ENCODE assay signal across 8 mouse cellular contexts in genomic region chr16:18052731-18053202, GRCm38 (mm10). TPM values are rescaled to one million over a fixed set of nuclear protein-coding genes. Genes with fewer than 3 reads are reported as not detected.
DNase-seq lines count a peak whose midpoint lies in the region; ATAC-seq and TF ChIP-seq lines count a peak whose summit lies in the region.

Gene Dgcr6 (plus strand): TSS chr16:18052860.

- TF ChIP-seq CTCF in cortical plate, adult 2 months (IDR thresholded peaks at IDR 0.05; ENCODE audit: extremely low read depth, insufficient read depth, low read length) = peak; percentile 71
- TF ChIP-seq CTCF in left cerebral cortex, adult 2 months (IDR thresholded peaks at IDR 0.05) = peak; percentile 95

- peak within 1 kb of the TSS; percentile 8; the same call in 1 of the 2 replicates for H3K4me3 ChIP-seq in cortical plate, adult 2 months (ENCODE audit: insufficient read depth, low read length)
- peak within 1 kb of the TSS; percentile 30; the same call in 1 of the 2 replicates for H3K4me3 ChIP-seq in left cerebral cortex, adult 2 months

- peak; percentile 62; the same call in 1 of the 2 replicates for ATAC-seq in megakaryocyte, adult 5-6 weeks (ENCODE audit: poor library complexity, severe bottlenecking)

- intact Hi-C loops in gastrocnemius, postnatal 14 days (cut with DNase I; ENCODE audit: low total_unique reads) = loop anchor here (10.0 kb wide), 1 partner anchor 162 kb away; the partner anchor contains the start of gene Ccdc188
- intact Hi-C loops in left cerebral cortex, adult 2 months (cut with DNase I) = loop anchor here (2.0 kb wide), 1 partner anchor 158 kb away; no protein-coding TSS in a partner anchor

- peak; percentile 29; the same call in 1 of the 2 replicates for TF ChIP-seq POLR2A in cortical plate, adult 2 months (IDR thresholded peaks at IDR 0.05; ENCODE audit: extremely low read depth, insufficient read depth, low read length)

- H3K4me1 ChIP-seq in cortical plate, adult 2 months (ENCODE audit: control insufficient read depth, insufficient read depth, low read length) = no peaks in the 10 kb centered on the region; the same call in 1 of the 2 replicates

- peak; percentile 95 for DNase-seq in adipocyte (ENCODE audit: low spot score)
- peak; percentile 84 for DNase-seq in gastrocnemius, postnatal 14 days
- peak; percentile 75 for DNase-seq in induced T-regulatory cell, adult 2 months (ENCODE audit: low read depth)
- DNase-seq in left cerebral cortex, adult 2 months (ENCODE audit: extremely low spot score in 1 of 2, low spot score in 2 of 2) = peak; percentile 72 to 82
- DNase-seq in right cerebral cortex, postnatal 10 days (ENCODE audit: low spot score in 2 of 2) = peak; percentile 88 to 92
- DNase-seq in urinary bladder, postnatal 36 days (ENCODE audit: low spot score in 2 of 2) = peak; percentile 61 to 74

- H3K27ac ChIP-seq in cortical plate, adult 2 months (ENCODE audit: insufficient read depth, low read length) = no peak within 1 kb of the TSS
- H3K27ac ChIP-seq in left cerebral cortex, adult 2 months = no peak within 1 kb of the TSS; the same call in 1 of the 2 replicates

RNA-seq across cellular contexts. Expression of gene Dgcr6, which starts in this region (rescaled TPM):
- polyA plus RNA-seq in cortical plate, adult 2 months (2012; rRNA removed) = 113 and 120 TPM in 2 replicates
- total RNA-seq in gastrocnemius, postnatal 14 days (2021) = 10 to 100 TPM; 26.6 to 28.5 TPM
- 10 to 100 TPM; 96.1 to 96.8 TPM for total RNA-seq in left cerebral cortex, adult 2 months (2021)
- total RNA-seq in megakaryocyte, adult 5-6 weeks (2015) = 9.8 and 11.4 TPM in 2 replicates
- 3.4 and 7.9 TPM in 2 replicates for total RNA-seq in megakaryocyte, adult 5-6 weeks (2017)
